ENCODE assay signal across 8 mouse cellular contexts in the genomic region with DNA sequence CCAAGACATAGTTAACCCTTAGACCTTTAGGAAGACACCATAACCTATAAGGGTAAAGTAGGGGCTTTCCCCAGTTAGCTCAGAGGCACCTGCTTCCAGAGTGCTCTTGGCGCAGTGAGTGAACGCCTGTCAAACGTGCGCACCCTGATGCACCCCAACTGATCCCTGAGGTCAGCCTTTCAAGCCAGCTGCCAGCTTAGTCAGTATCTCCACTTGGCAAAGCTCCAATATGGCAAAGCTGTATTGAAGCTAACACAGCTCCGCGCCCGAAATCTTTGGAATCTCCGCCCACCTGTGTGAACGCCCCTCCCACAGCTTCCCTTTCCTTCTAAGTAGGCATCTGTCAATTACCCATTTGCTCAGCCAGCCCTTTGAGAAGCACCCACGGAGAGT. TPM values are rescaled to one million over a fixed set of nuclear protein-coding genes. Genes with fewer than 3 reads are reported as not detected.
DNase-seq lines count a peak whose midpoint lies in the region; ATAC-seq lines count a peak whose summit lies in the region.

No protein-coding gene starts in this region.

- 40% methylated on average over 10 of the region's 10 CpGs for WGBS in kidney, embryonic 15.5 days

- H3K9me3 ChIP-seq in kidney, embryonic 15.5 days (replicated peaks), result no peaks in the 10 kb centered on the region

- intact Hi-C loops in gastrocnemius, postnatal 36 days (cut with DNase I), result loop anchor here (1.0 kb wide), 1 partner anchor 38 kb away; no protein-coding TSS in a partner anchor

- H3K4me1 ChIP-seq in kidney, embryonic 15.5 days, result peaks cover 14% of the 10 kb centered on the region

- H3K27me3 ChIP-seq in kidney, embryonic 15.5 days, result no peaks in the 10 kb centered on the region

- no peak overlapping the region for H3K4me3 ChIP-seq in kidney, embryonic 15.5 days (replicated peaks)

- ATAC-seq in kidney, embryonic 15.5 days (replicated peaks; ENCODE audit: low FRiP score), result 0 out of 2 replicates have a peak, but pooled peaks have one; percentile 18
- ATAC-seq in inflammation-experienced regulatory T-cells, adult 6 months, result no peak

- DNase-seq in gastrocnemius, adult 18-20 months (ENCODE audit: low spot score), result peak; percentile 22
- no peak for DNase-seq in gastrocnemius, postnatal 36 days
- peak; percentile 26 to 31 for DNase-seq in right cerebral cortex, adult 2 months (ENCODE audit: low spot score in 2 of 2)
- DNase-seq in right cerebral cortex, postnatal 36 days (ENCODE audit: low spot score in 2 of 2), result no peak
- peak; percentile 76 for DNase-seq in thymus, postnatal 14 days
- no peak for DNase-seq in yolk sac, embryonic 10.5 days (ENCODE audit: low spot score)

- H3K4me2 ChIP-seq in kidney, embryonic 15.5 days, result peak overlapping the region; percentile 32; the same call in 1 of the 2 replicates

- H3K9ac ChIP-seq in kidney, embryonic 15.5 days, result no peak overlapping the region

- no peak overlapping the region for H3K27ac ChIP-seq in kidney, embryonic 15.5 days

- no peaks in the 10 kb centered on the region for H3K36me3 ChIP-seq in kidney, embryonic 15.5 days

RNA-seq across cellular contexts. Expression of a gene that starts 36.2 kb away (rescaled TPM):
- total RNA-seq in gastrocnemius, adult 18-20 months (2021), result 100 to 1,000 TPM in 1 of 2 experiments, 10 to 100 TPM in 1; 87.0 to 114 TPM
- total RNA-seq in gastrocnemius, postnatal 36 days (2021), result 100 to 1,000 TPM; 100 to 121 TPM
- polyA plus RNA-seq in kidney, embryonic 15.5 days (2015; fragmentation: Nextera tagmentation; extraction: Ambion mirVana), result 22.5 and 22.9 TPM in 2 replicates
- polyA plus RNA-seq in inflammation-experienced regulatory T-cells, adult 6 months (2017; shearing (Covaris generic)), result 10 to 100 TPM; 25.6 to 31.5 (median 27.3) TPM

Comparison
In these comparisons a context has a peak if more than half of its experiments do, and no peak if none do; other contexts are left out.
1. DNase-seq: peak in gastrocnemius, adult 18-20 months (single experiment), right cerebral cortex, adult 2 months (2 of 2) and thymus, postnatal 14 days (single experiment); none in gastrocnemius, postnatal 36 days (0 of 2), right cerebral cortex, postnatal 36 days (0 of 2) and yolk sac, embryonic 10.5 days (single experiment).